Mouse (Mus musculus) naive thymus-derived CD4-positive, alpha-beta T cell, adult 2 months (primary cell): ENCODE measurements at regions not wholly inside any gene's neighbourhood (a gene's known extent, or its start where the extent isn't known, plus 50 kb on each side); places are given as distances from the start of the nearest gene placed in this dataset.
"Not testable (repeated sequence)": the region's sequence is repeated elsewhere in the genome, so short reads cannot be mapped to it uniquely, and the experiment has no call there.

ENCODE experiments used
- DNase-seq: peaks from one replicate; pipeline ENCODE4 v3.0.0-alpha.2; 2011; ENCODE audit warnings: low read depth

- no peak for DNase-seq
Measured at GRCm38 (mm10) chr1:194437301-194437700, 180.7 kb upstream of the Plxna2 start.

- DNase-seq: no peak
Measured at GRCm38 (mm10) chr1:194435060-194435459, 183.0 kb upstream of the Plxna2 start.

GRCm38 (mm10) chr1:194428586-194428985 lies 189.4 kb upstream of the Plxna2 start:
- DNase-seq: no peak

GRCm38 (mm10) chr1:194426293-194426692 lies 191.7 kb upstream of the Plxna2 start:
- no peak for DNase-seq

GRCm38 (mm10) chr1:194424201-194424600 lies 193.8 kb upstream of the Plxna2 start:
- no peak for DNase-seq

GRCm38 (mm10) chr1:194412193-194412592 lies 205.8 kb upstream of the Plxna2 start:
- DNase-seq: no peak

GRCm38 (mm10) chr1:194411788-194412187 lies 206.2 kb upstream of the Plxna2 start:
- no peak for DNase-seq

- no peak for DNase-seq
Measured at GRCm38 (mm10) chr1:194399281-194399680, 218.7 kb upstream of the Plxna2 start.

- DNase-seq: no peak
Measured at GRCm38 (mm10) chr1:194396754-194397460, 221.1 kb upstream of the Plxna2 start.

GRCm38 (mm10) chr1:194393720-194394119 lies 224.3 kb upstream of the Plxna2 start:
- DNase-seq: no peak

- no peak for DNase-seq
Measured at GRCm38 (mm10) chr1:194390202-194390601, 227.8 kb upstream of the Plxna2 start.

- DNase-seq: no peak
Measured at GRCm38 (mm10) chr1:194378135-194378534, 239.9 kb upstream of the Plxna2 start.

GRCm38 (mm10) chr1:194373511-194373910 lies 244.5 kb upstream of the Plxna2 start:
- DNase-seq: not testable (repeated sequence)

- DNase-seq: no peak
Measured at GRCm38 (mm10) chr1:194363917-194364316, 254.1 kb upstream of the Plxna2 start.

- DNase-seq: no peak
Measured at GRCm38 (mm10) chr1:194363129-194363768, 254.8 kb upstream of the Plxna2 start.

GRCm38 (mm10) chr1:194362298-194362697 lies 255.7 kb upstream of the Plxna2 start:
- no peak for DNase-seq

GRCm38 (mm10) chr1:194361316-194361715 lies 256.7 kb upstream of the Plxna2 start:
- DNase-seq: no peak

GRCm38 (mm10) chr1:194354332-194355120 lies 263.5 kb upstream of the Plxna2 start:
- DNase-seq: no peak

GRCm38 (mm10) chr1:194345304-194346033 lies 272.5 kb upstream of the Plxna2 start:
- no peak for DNase-seq

- no peak for DNase-seq
Measured at GRCm38 (mm10) chr1:194342568-194342967, 275.4 kb upstream of the Plxna2 start.

- DNase-seq: no peak
Measured at GRCm38 (mm10) chr1:194341758-194342157, 276.3 kb upstream of the Plxna2 start.
